Mouse (Mus musculus): Measurements from ENCODE around the gene Fkbp15. TPM values are rescaled to one million over a fixed set of nuclear protein-coding genes. Genes with fewer than 3 reads are reported as not detected.

The Fkbp15 gene
- total and polyA plus RNA-seq, 2 experiments from 2014 or later = 11.8 to 34.3 TPM

DNA sequence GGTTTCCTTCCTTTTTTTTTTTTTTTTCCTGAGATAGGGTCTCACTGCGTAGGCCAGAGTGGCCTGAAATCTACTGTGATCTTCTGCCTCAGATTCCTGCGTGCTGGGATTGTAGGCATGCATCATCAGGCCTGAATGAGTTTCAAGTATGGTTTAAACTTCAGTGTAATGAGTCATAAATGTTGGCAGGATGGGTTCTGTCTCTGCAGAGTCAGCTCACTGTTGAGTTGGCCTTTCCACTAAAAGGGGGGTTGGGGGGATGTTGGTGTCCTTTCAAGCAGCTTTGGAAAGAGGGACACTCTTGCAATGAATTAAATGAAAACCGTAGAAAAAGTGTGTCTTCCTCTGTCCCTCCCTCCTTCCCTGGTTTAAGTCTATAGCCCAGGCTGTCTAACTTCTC is 38.6 kb upstream of the Fkbp15 start:
- DNase-seq (ENCODE audit: low spot score) (no peak), ATAC-seq (ENCODE audit: insufficient read depth, low read depth) (no peak)
- Histone ChIP-seq H3K4me2 (ENCODE audit: low read depth, low read length) (no peak overlapping the region), H3K9ac (replicated peaks; ENCODE audit: low read depth, low read length) (no peak overlapping the region), H3K36me3 (replicated peaks; ENCODE audit: control insufficient read depth, insufficient read depth, low read length) (peaks cover 79% of the 10 kb centered on the region), H3K27me3 (ENCODE audit: control insufficient read depth, insufficient read depth, low read length) (no peaks in the 10 kb centered on the region), H3K27ac (ENCODE audit: low read depth) (no peak overlapping the region), H3K9me3 (replicated peaks; ENCODE audit: control insufficient read depth, low read length) (no peaks in the 10 kb centered on the region), H3K4me1 (ENCODE audit: control insufficient read depth, insufficient read depth) (no peaks in the 10 kb centered on the region), H3K4me3 (ENCODE audit: low read depth, low read length) (no peak overlapping the region)
- TF ChIP-seq EP300 (IDR thresholded peaks at IDR 0.05; ENCODE audit: low read depth) (no peak), CTCF (IDR thresholded peaks at IDR 0.05; ENCODE audit: low read depth) (no peak)
- WGBS = 71% methylated on average over 3 of the region's 3 CpGs

DNA sequence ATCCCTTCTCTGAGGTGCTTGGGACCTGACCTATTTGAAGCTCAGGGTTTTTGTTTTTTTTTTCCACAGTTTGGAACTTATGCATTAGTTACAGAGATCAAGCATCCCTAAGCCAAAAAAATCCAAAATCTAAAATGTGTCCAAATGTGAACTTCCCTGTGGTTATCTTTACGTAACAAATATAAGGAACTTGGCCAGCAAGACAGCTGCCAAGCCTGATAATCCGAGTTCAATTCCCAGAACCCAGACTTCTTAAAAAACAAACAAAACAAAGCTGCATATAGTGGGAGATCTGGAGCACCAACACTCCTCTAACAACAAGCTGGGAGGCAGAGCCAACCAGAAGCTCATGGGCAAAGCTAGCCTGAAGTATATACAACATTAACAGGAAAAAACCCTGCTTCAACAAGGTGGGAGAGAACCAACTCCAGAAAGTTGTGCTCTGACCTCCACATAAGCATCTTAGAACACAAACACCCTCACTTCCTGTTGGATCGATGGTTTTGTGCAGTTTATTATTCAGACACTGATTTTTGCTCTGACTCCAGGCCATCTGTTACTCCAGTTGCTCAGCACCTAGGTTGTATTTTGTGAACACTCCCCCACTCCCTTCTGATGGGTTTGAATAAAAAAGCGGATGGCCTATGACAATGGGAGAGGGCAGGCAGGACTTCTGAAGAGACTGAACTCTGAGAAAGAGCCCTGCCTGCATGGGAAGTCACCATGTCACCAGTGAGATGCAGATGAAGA is 37.4 kb upstream of the Fkbp15 start:
- no peak overlapping the region for H3K27ac ChIP-seq (ENCODE audit: low read depth)
- TF ChIP-seq CTCF (IDR thresholded peaks at IDR 0.05; ENCODE audit: low read depth) (no peak), EP300 (IDR thresholded peaks at IDR 0.05; ENCODE audit: low read depth) (no peak)
- H3K4me2 ChIP-seq (ENCODE audit: low read depth, low read length) = no peak overlapping the region
- no peak overlapping the region for H3K4me3 ChIP-seq (ENCODE audit: low read depth, low read length)
- WGBS = 70% methylated on average over 4 of the region's 4 CpGs
- ATAC-seq (ENCODE audit: insufficient read depth, low read depth) (no peak), DNase-seq (ENCODE audit: low spot score) (no peak)
- H3K9me3 ChIP-seq (replicated peaks; ENCODE audit: control insufficient read depth, low read length) = no peaks in the 10 kb centered on the region
- no peak overlapping the region for H3K9ac ChIP-seq (replicated peaks; ENCODE audit: low read depth, low read length)
- H3K27me3 ChIP-seq (ENCODE audit: control insufficient read depth, insufficient read depth, low read length) = no peaks in the 10 kb centered on the region
- no peaks in the 10 kb centered on the region for H3K4me1 ChIP-seq (ENCODE audit: control insufficient read depth, insufficient read depth)
- H3K36me3 ChIP-seq (replicated peaks; ENCODE audit: control insufficient read depth, insufficient read depth, low read length) = peaks cover 75% of the 10 kb centered on the region

DNA sequence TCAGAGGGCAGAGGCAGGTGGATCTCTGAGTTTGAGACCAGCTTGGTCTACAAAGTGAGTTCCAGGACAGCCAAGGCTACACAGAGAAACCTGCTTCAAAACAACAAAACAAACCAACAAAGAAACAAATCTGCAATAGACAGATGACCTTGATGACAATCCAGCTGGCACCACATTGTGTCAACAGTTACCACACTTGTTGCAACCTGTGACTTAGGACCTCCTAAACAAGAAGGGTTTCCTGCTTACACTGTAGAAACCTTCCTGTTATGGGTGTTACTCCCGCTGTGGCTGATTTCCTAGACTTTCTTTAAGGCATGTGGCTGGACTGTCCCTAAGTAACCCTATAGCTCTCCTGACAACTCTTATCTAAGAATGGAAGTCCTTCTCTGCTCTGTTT is 35.5 kb upstream of the Fkbp15 start:
- TF ChIP-seq EP300 (IDR thresholded peaks at IDR 0.05; ENCODE audit: low read depth) = no peak
- no peak for TF ChIP-seq CTCF (IDR thresholded peaks at IDR 0.05; ENCODE audit: low read depth)

DNA sequence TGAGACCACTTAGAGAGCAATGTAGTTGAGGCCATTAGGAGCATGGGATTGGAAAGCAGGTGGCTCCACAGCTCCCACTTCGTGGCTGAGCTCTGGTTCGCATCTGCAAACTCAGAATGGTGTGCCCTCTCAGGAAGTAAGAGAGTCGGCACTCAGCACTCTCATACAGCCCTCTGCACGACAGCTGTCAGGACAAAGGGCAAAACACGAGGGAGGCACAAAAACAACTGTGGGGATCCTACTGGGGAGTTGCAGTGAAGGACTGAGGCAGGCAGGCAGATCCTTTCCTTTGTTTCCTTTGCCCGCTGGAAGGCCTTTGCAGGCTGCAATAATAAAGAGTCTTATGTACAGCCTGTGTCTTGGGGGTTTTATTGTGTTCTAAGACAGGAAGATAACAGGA is 33.1 kb upstream of the Fkbp15 start:
- Histone ChIP-seq H3K27me3 (ENCODE audit: control insufficient read depth, insufficient read depth, low read length) (no peaks in the 10 kb centered on the region), H3K4me3 (ENCODE audit: low read depth, low read length) (no peak overlapping the region), H3K27ac (ENCODE audit: low read depth) (no peak overlapping the region), H3K4me1 (ENCODE audit: control insufficient read depth, insufficient read depth) (no peaks in the 10 kb centered on the region), H3K9ac (replicated peaks; ENCODE audit: low read depth, low read length) (no peak overlapping the region), H3K36me3 (replicated peaks; ENCODE audit: control insufficient read depth, insufficient read depth, low read length) (peaks cover 69% of the 10 kb centered on the region), H3K4me2 (ENCODE audit: low read depth, low read length) (no peak overlapping the region), H3K9me3 (replicated peaks; ENCODE audit: control insufficient read depth, low read length) (no peaks in the 10 kb centered on the region)
- WGBS = 60% methylated on average over 6 of the region's 6 CpGs
- DNase-seq (ENCODE audit: low spot score) = no peak
- no peak for ATAC-seq (ENCODE audit: insufficient read depth, low read depth)
- TF ChIP-seq EP300 (IDR thresholded peaks at IDR 0.05; ENCODE audit: low read depth) (no peak), CTCF (IDR thresholded peaks at IDR 0.05; ENCODE audit: low read depth) (no peak)

More for the DNA sequence above, 35.5 kb upstream of the Fkbp15 start:
- DNase-seq (ENCODE audit: low spot score) = no peak
- H3K36me3 ChIP-seq (replicated peaks; ENCODE audit: control insufficient read depth, insufficient read depth, low read length) = peaks cover 69% of the 10 kb centered on the region
- H3K4me2 ChIP-seq (ENCODE audit: low read depth, low read length) = no peak overlapping the region
- WGBS = 64% methylated on average over 1 of the region's 1 CpGs
- no peak for ATAC-seq (ENCODE audit: insufficient read depth, low read depth)
- no peaks in the 10 kb centered on the region for H3K27me3 ChIP-seq (ENCODE audit: control insufficient read depth, insufficient read depth, low read length)
- no peaks in the 10 kb centered on the region for H3K4me1 ChIP-seq (ENCODE audit: control insufficient read depth, insufficient read depth)
- no peaks in the 10 kb centered on the region for H3K9me3 ChIP-seq (replicated peaks; ENCODE audit: control insufficient read depth, low read length)
- H3K27ac ChIP-seq (ENCODE audit: low read depth) = no peak overlapping the region
- no peak overlapping the region for H3K9ac ChIP-seq (replicated peaks; ENCODE audit: low read depth, low read length)
- H3K4me3 ChIP-seq (ENCODE audit: low read depth, low read length) = no peak overlapping the region

DNA sequence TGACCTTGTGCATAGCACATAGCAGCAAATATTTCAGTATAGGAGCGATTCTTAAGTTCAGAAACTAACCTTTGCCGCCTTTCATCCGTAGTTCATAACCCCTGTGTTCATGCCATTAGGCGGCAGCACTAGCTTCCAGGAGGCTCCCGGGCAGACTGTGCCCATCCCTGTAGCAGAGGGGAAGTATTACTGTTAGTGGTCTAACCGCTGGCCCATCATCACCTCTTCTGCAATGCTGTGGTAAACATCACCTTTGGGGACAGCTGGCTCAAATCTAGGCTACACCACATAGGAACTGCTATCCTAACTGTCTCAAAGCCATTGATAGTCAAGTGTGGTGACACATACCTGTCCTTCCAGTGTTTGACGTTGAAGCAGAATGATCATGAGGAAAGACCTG is 31.5 kb upstream of the Fkbp15 start:
- no peaks in the 10 kb centered on the region for H3K4me1 ChIP-seq (ENCODE audit: control insufficient read depth, insufficient read depth)
- no peak overlapping the region for H3K9ac ChIP-seq (replicated peaks; ENCODE audit: low read depth, low read length)
- H3K27ac ChIP-seq (ENCODE audit: low read depth) = no peak overlapping the region
- no peak overlapping the region for H3K4me3 ChIP-seq (ENCODE audit: low read depth, low read length)
- no peak for ATAC-seq (ENCODE audit: insufficient read depth, low read depth)
- H3K9me3 ChIP-seq (replicated peaks; ENCODE audit: control insufficient read depth, low read length) = no peaks in the 10 kb centered on the region
- 74% methylated on average over 7 of the region's 7 CpGs for WGBS
- H3K4me2 ChIP-seq (ENCODE audit: low read depth, low read length) = no peak overlapping the region
- peaks cover 67% of the 10 kb centered on the region for H3K36me3 ChIP-seq (replicated peaks; ENCODE audit: control insufficient read depth, insufficient read depth, low read length)
- no peaks in the 10 kb centered on the region for H3K27me3 ChIP-seq (ENCODE audit: control insufficient read depth, insufficient read depth, low read length)
- no peak for DNase-seq (ENCODE audit: low spot score)
- no peak for TF ChIP-seq EP300 (IDR thresholded peaks at IDR 0.05; ENCODE audit: low read depth)
- no peak for TF ChIP-seq CTCF (IDR thresholded peaks at IDR 0.05; ENCODE audit: low read depth)
